Mouse (Mus musculus): Measurements from ENCODE around the gene Abhd12b.

GRCm38 (mm10) chr12:70117146-70117545 is 36.8 kb upstream of the Abhd12b start:
- TF ChIP-seq CTCF (IDR thresholded peaks at IDR 0.05; ENCODE audit: borderline replicate concordance, insufficient read depth, low read depth, low read length) (no peak), POLR2A (IDR thresholded peaks at IDR 0.05; ENCODE audit: borderline replicate concordance, insufficient read depth, low read length) (no peak)
